Mouse (Mus musculus): ENCODE measurements at regions not wholly inside any gene's neighbourhood (a gene's known extent, or its start where the extent isn't known, plus 50 kb on each side); places are given as distances from the start of the nearest gene placed in this dataset.

GRCm38 (mm10) chr13:89410504-89410903, 129.1 kb upstream of the Hapln1 start:
- TF ChIP-seq EP300 (IDR thresholded peaks at IDR 0.05; ENCODE audit: low read depth) = no peak
- TF ChIP-seq CTCF (IDR thresholded peaks at IDR 0.05; ENCODE audit: low read depth) = no peak
